Mouse (Mus musculus) megakaryocyte-erythroid progenitor cell, adult 5 weeks (primary cell): ENCODE data around the gene Usp17lb. TPM values are rescaled to one million over a fixed set of nuclear protein-coding genes. Genes with fewer than 3 reads are reported as not detected.

Experiments used
- polyA plus RNA-seq: library from polyadenylated mRNA; stranded (reverse); fragments of >175 nt; gene quantifications from 2 replicates; pipeline ENCODE4 v1.2.3, GENCODE M21; 2012

The Usp17lb gene
- not detected in 2 replicates for polyA plus RNA-seq

DNA sequence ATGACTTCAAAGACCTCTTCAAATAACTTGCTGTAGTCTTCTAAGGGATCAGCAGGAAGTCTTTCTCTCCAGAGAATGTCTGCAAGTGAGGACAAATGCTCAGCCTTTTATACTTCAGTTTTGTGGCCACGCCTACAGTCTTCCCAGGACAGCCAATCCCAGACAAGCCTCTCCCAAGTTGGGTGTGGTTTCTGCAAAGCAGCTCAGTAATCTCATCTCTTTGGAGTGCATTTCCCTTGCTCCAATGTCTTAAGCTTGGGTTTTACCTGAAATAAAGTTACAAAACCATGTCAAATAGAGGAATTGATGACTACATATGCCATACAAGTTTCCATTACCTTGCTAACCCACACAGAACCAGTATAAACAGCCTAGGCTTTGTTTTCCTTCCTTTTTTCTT is at the start of gene Usp17lb:
Gene Usp17lb (minus strand): TSS at position 101 of the 400 bp plus-strand sequence.

GRCm38 (mm10) chr7:104877731-104878130 is 35.3 kb upstream of the Usp17lb start, which contains the start of gene Olfr665:
TSS of gene Olfr665 (plus strand) at chr7:104878031.

DNA sequence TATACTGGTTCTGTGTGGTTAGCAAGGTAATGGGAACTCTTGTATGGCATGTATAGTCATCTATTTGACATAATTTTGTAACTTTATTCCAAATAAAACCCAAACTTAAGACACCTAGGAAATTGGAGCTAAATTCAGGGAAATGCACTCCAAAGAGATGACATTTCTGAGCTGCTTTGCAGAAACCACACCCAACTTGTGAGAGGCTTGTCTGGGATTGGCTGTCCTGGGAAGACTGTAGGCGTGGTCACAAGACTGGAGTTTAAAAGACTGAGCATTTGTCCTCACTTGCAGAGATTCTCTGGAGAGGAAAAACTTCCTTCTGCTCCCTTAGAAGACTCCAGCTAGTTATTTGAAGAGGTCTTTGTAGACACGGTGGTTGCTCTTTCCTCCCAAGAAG is 14.3 kb upstream of the Usp17lb start, which contains the start of gene Usp17la:
Gene Usp17la (plus strand): TSS at position 301 of the 400 bp plus-strand sequence.

Other genes with a start within 250 kb of the Usp17lb start
- not detected in 2 replicates for gene Olfr655, start 240.8 kb downstream of the Usp17lb start, polyA plus RNA-seq
- gene Olfr656, start 228.6 kb downstream of the Usp17lb start, polyA plus RNA-seq: not detected in 2 replicates
- not detected in 2 replicates for gene Olfr657, start 217.8 kb downstream of the Usp17lb start, polyA plus RNA-seq
- not detected in 2 replicates for gene Olfr658, start 195.3 kb downstream of the Usp17lb start, polyA plus RNA-seq
- gene Olfr659, start 175.8 kb downstream of the Usp17lb start, polyA plus RNA-seq: 0.01 TPM in 1 of 2 replicates, not detected in the other
- not detected in 2 replicates for gene Olfr661, start 156.1 kb downstream of the Usp17lb start, polyA plus RNA-seq
- gene Usp17le, start 65.1 kb downstream of the Usp17lb start, polyA plus RNA-seq: not detected in 2 replicates
- gene Usp17la, start 14.4 kb upstream of the Usp17lb start, polyA plus RNA-seq: 0.03 and 0.09 TPM in 2 replicates
- not detected in 2 replicates for gene Olfr665, start 35.4 kb upstream of the Usp17lb start, polyA plus RNA-seq
- not detected in 2 replicates for gene Olfr666, start 53.3 kb upstream of the Usp17lb start, polyA plus RNA-seq
- gene Olfr667, start 78.9 kb upstream of the Usp17lb start, polyA plus RNA-seq: not detected in 2 replicates
- not detected in 2 replicates for gene Olfr668, start 85.5 kb upstream of the Usp17lb start, polyA plus RNA-seq
- not detected in 2 replicates for gene Olfr669, start 91.6 kb upstream of the Usp17lb start, polyA plus RNA-seq
- gene Olfr670, start 120.0 kb upstream of the Usp17lb start, polyA plus RNA-seq: not detected in 2 replicates
- 0.02 TPM in 1 of 2 replicates, not detected in the other for gene Olfr671, start 136.5 kb upstream of the Usp17lb start, polyA plus RNA-seq
- not detected in 2 replicates for gene Olfr672, start 159.4 kb upstream of the Usp17lb start, polyA plus RNA-seq
- gene Olfr675, start 185.9 kb upstream of the Usp17lb start, polyA plus RNA-seq: not detected in 2 replicates
- not detected in 2 replicates for gene Olfr676, start 190.1 kb upstream of the Usp17lb start, polyA plus RNA-seq
- gene Olfr677, start 208.8 kb upstream of the Usp17lb start, polyA plus RNA-seq: not detected in 2 replicates
- not detected in 2 replicates for gene Olfr678, start 221.9 kb upstream of the Usp17lb start, polyA plus RNA-seq
- not detected in 2 replicates for gene Olfr679, start 238.6 kb upstream of the Usp17lb start, polyA plus RNA-seq